Mouse (Mus musculus) kidney, adult 18-20 months (tissue): ENCODE measurements at regions not wholly inside any gene's neighbourhood (a gene's known extent, or its start where the extent isn't known, plus 50 kb on each side); places are given as distances from the start of the nearest gene placed in this dataset.

Experiments used
- DNase-seq: peaks from one replicate; pipeline ENCODE4 v3.0.0; 2021

DNA sequence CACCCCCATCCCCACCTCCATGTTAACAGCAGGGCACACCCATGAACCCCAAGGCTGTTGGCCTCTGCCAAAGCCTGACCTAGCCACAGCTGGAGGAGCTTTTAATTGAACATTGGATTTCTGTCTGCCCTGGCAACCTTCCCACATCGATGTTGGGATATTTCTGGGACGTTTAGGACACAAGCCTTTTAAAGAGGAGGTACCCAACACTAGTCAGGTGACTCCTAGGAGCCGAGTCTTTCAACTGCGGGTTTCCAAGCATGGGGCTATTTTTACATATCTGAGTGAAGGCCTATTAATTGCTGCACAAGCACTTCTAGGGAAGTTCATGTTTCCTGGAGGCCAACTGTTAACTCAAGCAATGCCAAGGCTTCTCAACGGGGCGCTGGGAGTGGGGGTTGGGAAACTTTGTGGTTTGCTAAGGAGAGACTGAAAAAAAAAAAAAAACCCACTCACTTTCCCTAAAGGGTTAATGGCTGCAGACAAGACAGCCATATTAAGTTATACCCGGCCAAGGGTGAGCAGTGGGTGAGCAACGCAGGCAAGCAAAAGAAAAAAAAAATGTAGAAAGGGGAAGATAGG, 213.3 kb downstream of the Bcl2l11 start:
- peak; percentile 64 for DNase-seq

DNA sequence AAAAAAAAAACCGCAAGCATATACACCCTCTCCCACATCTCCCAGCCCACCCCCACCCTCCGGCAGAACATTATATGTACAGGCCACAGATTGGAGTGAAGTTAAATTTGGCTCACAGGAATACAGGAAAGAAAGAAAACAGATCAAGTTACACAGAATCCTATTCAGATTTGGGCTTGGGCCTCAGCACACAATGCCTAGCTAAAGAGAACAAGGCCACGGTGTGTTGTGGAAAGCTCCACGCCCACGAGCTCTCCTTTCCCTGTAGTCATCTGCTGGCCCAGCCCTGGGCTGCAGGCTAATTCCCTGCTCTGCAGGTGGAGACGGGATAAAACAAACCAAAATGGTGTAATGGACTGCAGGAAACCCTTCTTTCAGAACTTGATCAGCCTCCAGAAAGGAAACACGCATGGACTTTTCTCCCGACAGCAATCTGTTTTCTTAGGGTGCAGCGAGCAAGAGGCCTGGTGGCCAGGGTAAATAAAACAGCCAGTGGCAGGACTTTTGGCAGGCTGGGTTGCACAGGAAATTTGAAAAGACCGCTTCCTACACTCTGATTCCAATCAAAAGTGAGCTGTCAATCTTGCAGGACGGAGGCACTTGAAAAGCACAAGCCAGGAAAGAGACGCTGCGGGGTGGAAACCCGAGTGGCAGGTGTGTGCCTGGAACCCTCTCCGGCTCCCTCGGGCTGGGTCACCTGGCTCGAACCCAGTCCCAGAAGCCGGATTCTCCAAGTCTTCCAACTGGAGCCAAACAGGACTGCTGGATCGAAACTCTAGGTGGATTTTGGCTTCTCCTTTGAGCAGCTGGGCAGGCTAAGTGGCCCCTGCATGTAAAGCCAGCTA, 214.0 kb downstream of the Bcl2l11 start:
- DNase-seq, result peak; percentile 18

DNA sequence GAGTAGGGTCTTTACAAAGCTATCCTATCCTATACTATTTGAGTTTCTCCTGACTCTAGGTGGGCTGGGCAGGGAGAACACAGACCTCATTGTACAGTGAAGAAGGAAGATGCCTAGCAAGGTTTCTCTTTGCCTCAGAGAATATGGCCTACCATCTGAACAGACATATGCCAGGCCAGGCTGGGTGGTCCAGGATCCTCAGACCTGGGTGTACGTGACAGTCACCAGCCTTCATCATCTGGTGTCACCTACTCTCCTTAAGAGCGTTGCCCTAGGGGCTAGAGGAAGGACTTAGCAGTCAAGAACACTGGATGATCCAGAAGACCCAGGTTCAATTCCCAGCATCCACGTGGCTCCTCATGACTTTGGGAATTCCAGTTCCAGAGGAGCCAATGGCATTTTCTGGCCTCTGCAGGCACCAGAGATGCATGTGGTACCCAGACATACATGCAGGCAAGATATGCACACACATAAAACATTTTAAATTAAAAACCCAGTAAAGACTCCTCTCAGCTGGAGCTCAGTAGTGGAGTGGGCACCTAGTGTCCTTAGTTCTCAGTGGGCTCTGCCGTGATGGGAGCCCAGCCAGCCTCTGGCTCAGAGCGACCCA, 214.9 kb downstream of the Bcl2l11 start:
- DNase-seq, result no peak

DNA sequence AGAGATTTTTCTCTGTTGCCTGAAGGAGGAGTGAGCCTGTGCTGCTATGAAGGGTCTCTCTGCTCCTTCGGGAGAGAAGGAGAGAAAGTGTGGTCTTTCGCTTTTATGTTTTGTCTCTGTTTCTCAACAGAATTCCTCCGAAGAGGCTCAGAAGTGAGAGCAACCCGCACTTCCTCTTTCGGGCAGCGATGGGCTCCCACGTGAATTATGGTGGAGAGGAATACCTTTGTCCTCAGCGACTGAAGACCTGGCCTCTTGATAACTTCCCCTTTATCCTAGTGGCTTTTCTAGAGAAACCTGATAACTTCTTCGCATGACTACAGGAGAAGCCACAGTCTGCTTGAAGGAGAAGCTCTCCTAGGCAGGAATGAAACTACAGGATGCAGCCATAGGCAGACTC, 216.4 kb downstream of the Bcl2l11 start:
- no peak for DNase-seq

DNA sequence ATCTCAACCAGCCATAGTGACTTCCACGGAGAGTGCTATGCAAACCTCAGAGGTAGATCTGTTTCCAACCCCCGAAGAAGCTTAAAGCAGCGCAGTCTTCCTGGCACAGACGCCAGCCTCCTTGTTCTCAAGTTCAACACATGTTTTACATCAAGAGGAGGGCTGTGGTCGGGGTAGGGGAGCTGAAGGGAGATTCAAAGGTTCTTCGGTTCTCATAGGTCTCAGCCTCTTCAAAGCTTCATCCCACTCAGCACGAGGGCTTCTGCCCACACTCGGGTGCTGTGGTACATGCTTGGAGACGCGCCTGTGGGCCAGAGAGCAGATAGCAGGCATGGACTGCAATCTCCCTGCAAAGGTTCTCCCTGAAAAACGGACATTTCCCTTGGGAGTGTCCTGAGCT, 219.7 kb downstream of the Bcl2l11 start:
- DNase-seq, result no peak

- no peak for DNase-seq
These were observed 222.7 kb downstream of the Bcl2l11 start for GRCm38 (mm10) chr2:128348556-128348955.

- DNase-seq, result no peak
These were observed 225.6 kb downstream of the Bcl2l11 start for GRCm38 (mm10) chr2:128351405-128351804.

DNA sequence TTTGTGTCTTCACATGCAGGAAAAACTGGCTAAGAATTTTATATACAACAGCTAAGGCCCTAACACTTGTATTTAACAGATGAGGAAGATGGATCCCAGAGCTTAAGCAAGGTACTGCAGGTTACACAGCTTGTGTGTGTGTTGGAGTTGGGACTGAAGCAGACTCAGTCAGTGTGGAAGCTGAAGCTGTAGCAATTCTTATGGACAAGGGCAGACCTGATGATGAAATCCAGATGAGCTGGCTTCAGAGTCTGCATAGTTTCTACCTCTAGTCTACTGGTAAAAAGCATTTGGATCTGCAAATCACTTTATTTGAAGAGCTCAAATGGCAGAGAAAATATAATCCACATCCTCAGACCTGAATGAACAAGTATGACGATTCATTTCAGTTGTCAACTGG, 226.7 kb downstream of the Bcl2l11 start:
- DNase-seq, result no peak

- DNase-seq, result no peak
These were observed 227.6 kb downstream of the Bcl2l11 start for GRCm38 (mm10) chr2:128353457-128353856.

DNA sequence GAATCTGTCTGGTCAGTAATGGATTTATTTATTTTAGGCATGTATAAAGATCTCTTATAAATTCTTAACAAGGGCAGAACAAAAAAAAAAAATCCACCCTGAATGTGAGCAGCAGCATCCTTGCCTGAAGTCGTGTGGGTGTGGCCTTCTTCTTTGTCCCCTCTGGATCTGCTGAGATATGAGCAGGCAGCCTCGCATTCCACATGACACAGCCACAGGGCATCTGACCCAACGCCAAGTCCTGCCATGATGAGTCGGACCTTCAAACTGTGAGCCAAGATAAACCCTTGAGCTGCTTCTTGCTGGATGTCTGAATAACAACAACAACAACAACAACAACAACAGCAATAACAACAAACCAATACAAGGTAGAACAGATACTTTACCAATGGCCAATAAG, 230.5 kb downstream of the Bcl2l11 start:
- no peak for DNase-seq

- no peak for DNase-seq
These were observed 231.9 kb upstream of the Spdye4c start for GRCm38 (mm10) chr2:128359106-128359505.

DNA sequence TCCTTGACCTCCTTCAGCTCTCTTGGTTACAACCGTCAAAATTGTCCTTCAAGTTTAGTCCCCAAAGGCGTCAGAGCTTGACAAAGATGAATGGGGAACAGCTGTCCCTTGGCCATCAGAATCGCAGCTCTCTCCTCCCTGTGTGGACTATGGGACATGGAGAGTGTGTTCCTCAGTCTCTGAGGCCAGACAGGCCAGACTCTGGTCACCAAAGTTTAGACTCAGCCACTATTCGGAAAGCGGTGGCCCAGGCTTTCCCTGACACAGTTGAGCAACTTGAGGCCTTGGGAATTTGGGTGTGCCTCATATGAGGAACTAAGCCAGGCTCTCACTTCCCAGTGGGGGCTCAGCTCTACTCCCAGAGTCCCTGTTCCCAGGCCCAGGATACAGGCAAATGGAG, 230.5 kb upstream of the Spdye4c start:
- DNase-seq, result no peak

DNA sequence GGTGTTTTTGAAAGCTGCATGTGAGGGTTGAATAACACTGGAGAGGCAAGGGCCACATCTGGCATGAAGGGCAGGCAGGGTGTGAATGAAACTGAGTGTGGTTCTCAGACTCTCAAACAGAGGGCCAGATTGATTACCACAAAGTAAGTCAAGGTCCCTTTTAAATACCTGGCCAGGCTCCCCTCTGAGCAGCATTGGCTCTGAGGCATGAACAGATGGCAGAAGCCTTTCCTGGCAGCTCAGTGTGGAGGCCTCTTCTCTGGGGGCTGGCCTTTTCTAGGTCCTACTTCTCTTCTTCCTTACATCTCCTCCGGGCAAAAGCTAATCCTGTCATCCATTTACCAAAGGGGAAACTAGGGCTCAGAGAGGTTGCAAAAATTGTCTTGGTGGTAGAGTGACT, 229.6 kb upstream of the Spdye4c start:
- DNase-seq, result no peak

GRCm38 (mm10) chr2:128364161-128364560, 226.8 kb upstream of the Spdye4c start:
- DNase-seq, result peak; percentile 39

- DNase-seq, result no peak
These were observed 226.0 kb upstream of the Spdye4c start for GRCm38 (mm10) chr2:128365004-128365403.

DNA sequence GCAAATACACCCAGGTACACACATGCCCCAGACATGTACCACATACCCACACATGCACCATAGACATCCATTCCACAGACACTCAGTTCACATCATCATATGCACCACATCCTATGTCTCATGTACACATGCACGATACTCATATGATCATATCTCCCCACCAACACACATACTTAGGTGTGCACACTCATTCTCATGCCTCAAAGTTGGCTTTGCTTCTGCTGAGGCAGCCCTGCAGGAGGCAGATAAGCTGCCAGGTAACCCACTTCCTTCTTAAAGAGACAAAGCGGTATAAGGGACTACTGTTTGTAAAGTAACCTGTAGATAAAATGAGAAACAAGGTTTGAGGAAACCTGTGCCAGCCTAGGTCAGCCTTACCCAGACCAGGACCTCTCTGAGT, 225.2 kb upstream of the Spdye4c start:
- DNase-seq, result no peak

DNA sequence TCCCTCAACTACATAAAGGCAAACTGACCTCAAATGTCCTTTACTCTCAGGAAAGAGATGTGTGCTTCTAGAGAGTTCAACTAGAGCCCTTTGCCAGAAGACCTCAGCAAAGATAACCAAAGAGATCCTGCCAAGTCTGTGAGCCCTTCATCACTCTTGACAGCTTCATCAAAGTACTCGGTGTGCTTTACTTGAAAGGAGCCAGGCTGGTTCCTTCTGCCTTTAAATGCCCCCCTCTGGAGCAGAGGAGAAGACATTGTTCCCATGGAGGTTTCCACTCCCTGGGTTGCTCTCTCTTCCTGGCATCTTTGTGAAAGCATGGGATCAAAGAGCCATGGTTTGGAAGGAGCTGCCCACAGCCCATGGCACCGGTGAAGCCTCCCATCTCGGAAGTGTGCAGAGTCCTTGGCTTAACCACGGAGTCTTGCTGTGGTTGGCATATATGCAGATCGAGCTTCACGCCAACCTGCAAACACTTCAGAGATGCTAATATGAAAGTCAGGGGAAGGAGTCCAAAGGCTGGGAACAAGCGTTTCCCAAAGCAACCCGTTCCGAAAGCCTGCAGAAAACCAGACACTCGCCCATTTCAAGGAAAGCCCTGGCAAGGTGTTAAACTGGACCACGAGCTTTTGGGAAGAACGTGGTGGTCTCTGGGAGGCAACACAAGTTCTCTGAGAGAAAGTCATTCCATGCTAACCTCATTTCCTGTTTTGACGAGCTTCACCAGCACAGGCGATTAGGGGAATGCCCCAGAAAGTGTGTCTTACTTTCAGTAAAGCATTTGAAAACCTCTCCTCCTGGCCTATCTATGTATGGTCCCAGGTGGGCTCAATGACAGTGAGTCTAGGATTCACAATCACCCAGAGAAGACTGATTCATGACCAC, 223.5 kb upstream of the Spdye4c start:
- no peak for DNase-seq

DNA sequence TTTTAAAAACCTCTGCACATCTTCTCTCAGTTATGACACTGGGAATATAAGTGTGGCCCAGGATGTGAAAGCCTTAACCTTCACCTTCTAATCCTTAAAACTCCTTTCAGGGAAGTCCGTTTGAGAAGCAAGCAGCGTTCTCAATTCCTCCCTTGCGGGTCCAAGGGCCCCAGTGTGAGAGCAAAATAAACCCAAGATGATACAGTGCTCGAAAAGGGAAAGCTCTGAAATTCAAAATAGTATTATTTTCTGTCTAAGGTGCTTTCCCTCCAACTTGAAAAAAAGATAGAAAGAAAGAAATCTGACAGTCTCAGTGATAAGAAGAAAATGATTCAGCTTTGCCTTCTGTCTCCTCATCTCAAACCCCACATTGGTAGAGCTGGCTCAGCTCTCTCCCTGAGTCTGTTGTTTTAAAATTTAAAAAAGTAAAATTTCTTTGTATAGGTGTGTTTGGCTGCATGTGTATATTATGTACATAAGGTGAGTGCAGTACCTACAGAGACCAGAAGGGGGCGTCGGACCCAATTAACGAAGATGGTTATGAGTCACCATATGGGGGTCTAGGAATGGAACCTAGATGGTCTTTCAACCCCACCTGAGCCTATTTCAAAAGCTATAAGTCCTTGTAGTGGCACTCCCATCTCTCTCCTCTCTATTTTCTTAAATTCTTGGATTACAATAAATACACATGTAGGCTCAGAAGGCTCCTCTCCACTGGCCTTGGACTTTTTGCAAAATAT, 222.3 kb upstream of the Spdye4c start:
- no peak for DNase-seq

GRCm38 (mm10) chr2:128370821-128371220, 220.2 kb upstream of the Spdye4c start:
- DNase-seq, result no peak

GRCm38 (mm10) chr2:128372204-128372603, 218.8 kb upstream of the Spdye4c start:
- no peak for DNase-seq

- no peak for DNase-seq
These were observed 217.4 kb upstream of the Spdye4c start for GRCm38 (mm10) chr2:128373363-128374252.

DNA sequence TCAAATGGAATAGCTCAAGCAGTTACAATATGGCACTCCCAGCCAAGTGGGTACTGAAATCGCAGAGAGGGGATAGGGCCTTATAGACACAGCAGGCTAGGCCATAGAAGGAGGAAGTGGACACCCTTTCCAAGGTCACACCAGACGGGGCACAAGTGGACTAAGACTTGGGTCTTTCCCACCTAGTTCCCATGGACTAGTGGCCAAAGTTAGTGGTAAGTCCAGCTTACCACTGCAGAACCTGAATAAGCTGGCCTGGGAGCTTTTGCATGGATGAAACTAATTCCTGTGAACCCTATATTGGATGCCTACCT, 216.8 kb upstream of the Spdye4c start:
- no peak for DNase-seq
